Mouse (Mus musculus) right cerebral cortex, postnatal 4 days (tissue): Measurements from ENCODE around the gene Igf1r.

ENCODE experiments used
- DNase-seq: peaks from one replicate; pipeline ENCODE4 v3.0.0-alpha.2; 2022

Igf1r gene

GRCm38 (mm10) chr7:67958045-67958444, 5.4 kb downstream of the Igf1r start:
- no peak for DNase-seq

- DNase-seq: no peak
These were observed 8.1 kb downstream of the Igf1r start for GRCm38 (mm10) chr7:67960701-67961100.

- DNase-seq: peak; percentile 81
These were observed 9.1 kb downstream of the Igf1r start for GRCm38 (mm10) chr7:67961567-67962267.

GRCm38 (mm10) chr7:67963691-67964090, 11.1 kb downstream of the Igf1r start:
- DNase-seq: no peak

GRCm38 (mm10) chr7:67968394-67968793, 15.8 kb downstream of the Igf1r start:
- no peak for DNase-seq

- no peak for DNase-seq
These were observed 16.4 kb downstream of the Igf1r start for GRCm38 (mm10) chr7:67969076-67969475.

GRCm38 (mm10) chr7:67973180-67974014, 20.8 kb downstream of the Igf1r start:
- DNase-seq: no peak

- DNase-seq: no peak
These were observed 29.3 kb downstream of the Igf1r start for GRCm38 (mm10) chr7:67981956-67982355.

GRCm38 (mm10) chr7:67982809-67983208, 30.2 kb downstream of the Igf1r start:
- no peak for DNase-seq

GRCm38 (mm10) chr7:67983451-67983850, 30.8 kb downstream of the Igf1r start:
- DNase-seq: no peak

- DNase-seq: no peak
These were observed 32.4 kb downstream of the Igf1r start for GRCm38 (mm10) chr7:67985003-67985416.

GRCm38 (mm10) chr7:67985511-67985910, 32.9 kb downstream of the Igf1r start:
- DNase-seq: no peak

- no peak for DNase-seq
These were observed 33.6 kb downstream of the Igf1r start for GRCm38 (mm10) chr7:67986277-67986676.

- no peak for DNase-seq
These were observed 34.2 kb downstream of the Igf1r start for GRCm38 (mm10) chr7:67986816-67987215.

GRCm38 (mm10) chr7:67989376-67989775, 36.7 kb downstream of the Igf1r start:
- DNase-seq: no peak

- DNase-seq: no peak
These were observed 41.0 kb downstream of the Igf1r start for GRCm38 (mm10) chr7:67993614-67994013.

GRCm38 (mm10) chr7:67994346-67994858, 41.8 kb downstream of the Igf1r start:
- no peak for DNase-seq

GRCm38 (mm10) chr7:67995276-67995675, 42.6 kb downstream of the Igf1r start:
- DNase-seq: no peak

GRCm38 (mm10) chr7:67996202-67996960, 43.8 kb downstream of the Igf1r start:
- DNase-seq: no peak

GRCm38 (mm10) chr7:68001269-68001668, 48.6 kb downstream of the Igf1r start:
- no peak for DNase-seq

- no peak for DNase-seq
These were observed 53.4 kb downstream of the Igf1r start for GRCm38 (mm10) chr7:68006074-68006473.

GRCm38 (mm10) chr7:68006496-68006895, 53.9 kb downstream of the Igf1r start:
- DNase-seq: no peak

GRCm38 (mm10) chr7:68009635-68010034, 57.0 kb downstream of the Igf1r start:
- no peak for DNase-seq
